23 mouse cellular contexts compared by ENCODE assay signal in the genomic region with DNA sequence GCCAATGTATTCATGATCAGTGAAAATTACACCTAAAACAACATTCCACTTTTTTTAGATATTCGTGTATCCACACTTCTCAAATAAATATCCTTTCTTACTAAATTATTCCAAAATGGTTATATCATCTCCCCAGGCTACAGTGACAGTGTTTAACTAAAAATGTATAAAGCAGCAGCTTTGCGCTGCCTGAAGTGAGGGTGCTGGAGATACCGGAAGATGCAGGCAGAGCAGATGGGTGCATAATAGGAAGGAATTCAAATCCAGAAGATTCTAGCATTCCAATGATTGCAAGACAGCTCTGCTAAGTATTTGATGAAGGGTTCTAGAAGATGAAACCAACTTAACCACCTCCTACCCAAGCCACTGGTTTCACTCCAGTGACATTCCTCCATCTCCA.
DNase-seq lines count a peak whose midpoint lies in the region; ATAC-seq and TF ChIP-seq lines count a peak whose summit lies in the region.
"Had no signal": no experiment of that assay in that cellular context is flagged by ENCODE, and none has a peak within 500 bp of the region (broad histone marks: within the 10 kb centered on the region; RNA-seq: fewer than 3 reads in every experiment).

No protein-coding gene starts in this region.

- ATAC-seq in forebrain, postnatal 0 days, result peak; percentile 74
- ATAC-seq in forebrain, embryonic 16.5 days, result no peak
- ATAC-seq in heart, embryonic 12.5 days (ENCODE audit: insufficient number of reproducible peaks, low FRiP score), result no peak
- ATAC-seq: activated CD4-positive, CD25-positive, alpha-beta regulatory T cell, adult 4 months; CD4-positive, CD25-positive, alpha-beta regulatory T cell, adult 4 months; forebrain, embryonic 13.5 days; forebrain, embryonic 15.5 days; Patski had no signal

- no peaks in the 10 kb centered on the region for H3K27me3 ChIP-seq in forebrain, postnatal 0 days (ENCODE audit: insufficient read depth, low read length)
- no peaks in the 10 kb centered on the region for H3K27me3 ChIP-seq in forebrain, embryonic 16.5 days (replicated peaks; ENCODE audit: control insufficient read depth, insufficient read depth, low read length)
- H3K27me3 ChIP-seq in heart, embryonic 12.5 days (replicated peaks), result no peaks in the 10 kb centered on the region
- H3K27me3 ChIP-seq: CH12.LX; embryonic facial prominence, embryonic 12.5 days; forebrain, embryonic 13.5 days; forebrain, embryonic 15.5 days had no signal

- no peak overlapping the region for H3K27ac ChIP-seq in forebrain, postnatal 0 days (ENCODE audit: low read depth, low read length)
- H3K27ac ChIP-seq in forebrain, embryonic 16.5 days (ENCODE audit: low read length), result no peak overlapping the region
- H3K27ac ChIP-seq in heart, embryonic 12.5 days (ENCODE audit: poor library complexity, severe bottlenecking), result no peak overlapping the region
- H3K27ac ChIP-seq: embryonic facial prominence, embryonic 10.5 days; embryonic facial prominence, embryonic 12.5 days; forebrain, embryonic 13.5 days; forebrain, embryonic 15.5 days had no signal

- H3K36me3 ChIP-seq in forebrain, postnatal 0 days (ENCODE audit: insufficient read depth), result no peaks in the 10 kb centered on the region
- H3K36me3 ChIP-seq in forebrain, embryonic 16.5 days (ENCODE audit: control insufficient read depth, insufficient read depth), result no peaks in the 10 kb centered on the region
- H3K36me3 ChIP-seq in heart, embryonic 12.5 days, result no peaks in the 10 kb centered on the region
- H3K36me3 ChIP-seq: embryonic facial prominence, embryonic 10.5 days; embryonic facial prominence, embryonic 12.5 days; forebrain, embryonic 15.5 days; G1E had no signal

- no peak overlapping the region for H3K9ac ChIP-seq in forebrain, postnatal 0 days
- no peak overlapping the region for H3K9ac ChIP-seq in forebrain, embryonic 16.5 days (replicated peaks; ENCODE audit: low read depth, low read length)
- H3K9ac ChIP-seq in heart, embryonic 12.5 days, result no peak overlapping the region
- H3K9ac ChIP-seq: embryonic facial prominence, embryonic 12.5 days; forebrain, embryonic 13.5 days; forebrain, embryonic 15.5 days had no signal

- H3K4me3 ChIP-seq in forebrain, postnatal 0 days (ENCODE audit: low read depth, low read length), result no peak overlapping the region
- H3K4me3 ChIP-seq in forebrain, embryonic 16.5 days (replicated peaks; ENCODE audit: low read length), result no peak overlapping the region
- H3K4me3 ChIP-seq in heart, embryonic 12.5 days, result no peak overlapping the region
- H3K4me3 ChIP-seq: embryonic facial prominence, embryonic 10.5 days; embryonic facial prominence, embryonic 12.5 days; forebrain, embryonic 13.5 days; forebrain, embryonic 15.5 days had no signal

- TF ChIP-seq CTCF in forebrain, postnatal 0 days (IDR thresholded peaks at IDR 0.05; ENCODE audit: low read depth), result no peak

- H3K9me3 ChIP-seq in forebrain, postnatal 0 days (ENCODE audit: low read length), result no peaks in the 10 kb centered on the region
- no peaks in the 10 kb centered on the region for H3K9me3 ChIP-seq in forebrain, embryonic 16.5 days (ENCODE audit: control insufficient read depth, low read length)
- no peaks in the 10 kb centered on the region for H3K9me3 ChIP-seq in heart, embryonic 12.5 days (replicated peaks)
- H3K9me3 ChIP-seq: embryonic facial prominence, embryonic 10.5 days; embryonic facial prominence, embryonic 12.5 days; forebrain, embryonic 13.5 days; forebrain, embryonic 15.5 days had no signal

- H3K4me2 ChIP-seq in forebrain, postnatal 0 days (ENCODE audit: low read depth), result no peak overlapping the region
- H3K4me2 ChIP-seq in forebrain, embryonic 16.5 days (ENCODE audit: low read length), result no peak overlapping the region
- no peak overlapping the region for H3K4me2 ChIP-seq in heart, embryonic 12.5 days
- H3K4me2 ChIP-seq: embryonic facial prominence, embryonic 12.5 days; forebrain, embryonic 13.5 days; forebrain, embryonic 15.5 days had no signal

- WGBS in forebrain, postnatal 0 days, result 72% methylated on average over 3 of the region's 3 CpGs
- WGBS in forebrain, embryonic 16.5 days, result 78% methylated on average over 3 of the region's 3 CpGs
- WGBS in heart, embryonic 12.5 days, result 79% methylated on average over 3 of the region's 3 CpGs

- DNase-seq in forebrain, postnatal 0 days, result no peak
- peak; percentile 10 for DNase-seq in heart, adult 11 months
- no peak for DNase-seq in kidney, postnatal 25 days
- DNase-seq: adrenal gland, adult 8-10 months; adrenal gland, postnatal 14 days; adrenal gland, postnatal 36 days; B cell, adult 2 months; cerebellum, adult 11-12 months; cerebellum, adult 2 months; cerebellum, adult 9-10 months; cerebellum, postnatal 10 days; cerebellum, postnatal 25 days had no signal

- H3K4me1 ChIP-seq in forebrain, postnatal 0 days (ENCODE audit: insufficient read depth), result 0 out of 2 replicates have a peak, but pooled peaks cover 6% of the 10 kb centered on the region
- no peaks in the 10 kb centered on the region for H3K4me1 ChIP-seq in forebrain, embryonic 16.5 days (replicated peaks; ENCODE audit: control insufficient read depth, insufficient read depth, low read length)
- no peaks in the 10 kb centered on the region for H3K4me1 ChIP-seq in heart, embryonic 12.5 days (replicated peaks)
- H3K4me1 ChIP-seq: embryonic facial prominence, embryonic 10.5 days; embryonic facial prominence, embryonic 12.5 days; forebrain, embryonic 15.5 days had no signal
